Mouse (Mus musculus) urinary bladder, adult 18-20 months (tissue): ENCODE measurements around the gene Syce1.
"Not testable (repeated sequence)": the region's sequence is repeated elsewhere in the genome, so short reads cannot be mapped to it uniquely, and the experiment has no call there.

ENCODE experiments used
- DNase-seq, 2 experiments: peaks; one replicate each; pipeline ENCODE4 v3.0.0; 2022; ENCODE audit warnings: low spot score in 2 of 2, mixed read lengths in 2 of 2

Gene Syce1

GRCm38 (mm10) chr7:140765888-140766739, 21.5 kb downstream of the Syce1 start:
- DNase-seq: no peak

DNA sequence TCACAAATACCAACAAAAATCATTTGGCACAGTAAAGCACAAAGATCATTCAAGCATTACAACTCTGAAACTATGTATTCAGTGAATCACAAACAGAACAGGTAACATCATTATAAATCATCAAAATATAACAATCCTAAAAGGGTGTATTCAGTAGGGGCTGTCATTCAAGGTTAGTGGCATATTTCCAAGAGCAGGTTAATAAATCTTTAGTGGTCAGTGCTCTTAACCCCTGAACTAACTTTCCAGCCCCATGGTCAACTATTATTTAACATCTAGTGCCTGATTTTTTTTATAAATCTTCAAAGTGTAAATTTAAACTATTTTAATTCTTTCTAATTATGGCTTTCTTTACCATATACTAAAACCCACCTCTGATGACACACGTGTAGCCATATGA, 22.3 kb downstream of the Syce1 start:
- not testable (repeated sequence) for DNase-seq

- no peak for DNase-seq
These were observed 24.1 kb downstream of the Syce1 start, which contains the start of gene Cyp2e1 for GRCm38 (mm10) chr7:140763447-140764020. TSS of gene Cyp2e1 (plus strand) at chr7:140763739.

- DNase-seq: no peak
These were observed 27.0 kb downstream of the Syce1 start for GRCm38 (mm10) chr7:140760647-140761046.

DNA sequence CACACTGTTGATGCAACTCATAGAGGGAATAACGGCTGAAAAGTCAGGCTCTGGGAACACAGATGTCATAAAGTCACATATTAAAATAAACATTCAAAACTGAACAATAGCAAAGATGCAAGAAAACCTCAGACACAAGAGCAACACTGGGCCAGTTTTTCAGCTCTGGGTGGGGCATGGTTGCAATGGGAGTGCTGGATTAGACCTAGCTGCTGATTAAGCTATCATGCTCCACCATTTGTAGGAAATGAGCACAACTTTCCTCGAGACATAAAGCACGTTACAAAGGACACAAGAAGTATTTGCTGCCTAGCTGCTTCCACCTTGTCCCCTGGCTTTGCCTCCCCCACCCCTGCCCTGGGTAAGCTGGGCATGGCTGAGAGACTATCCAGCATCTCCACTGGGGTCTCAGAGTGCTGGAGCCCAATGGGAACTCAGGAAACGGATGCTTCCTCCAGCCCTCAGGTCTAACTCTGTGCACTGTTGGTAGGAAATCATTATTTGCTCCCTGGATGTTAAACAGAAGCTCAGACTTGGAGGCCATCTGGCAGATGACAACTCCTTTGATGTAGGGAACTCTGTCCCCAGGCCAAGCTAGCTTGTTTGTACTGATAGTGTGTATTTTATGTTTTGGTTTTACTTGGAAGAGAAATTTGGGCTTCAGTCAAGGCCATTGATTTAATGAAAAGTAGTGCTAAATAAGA, 31.3 kb downstream of the Syce1 start:
- DNase-seq: no peak

DNA sequence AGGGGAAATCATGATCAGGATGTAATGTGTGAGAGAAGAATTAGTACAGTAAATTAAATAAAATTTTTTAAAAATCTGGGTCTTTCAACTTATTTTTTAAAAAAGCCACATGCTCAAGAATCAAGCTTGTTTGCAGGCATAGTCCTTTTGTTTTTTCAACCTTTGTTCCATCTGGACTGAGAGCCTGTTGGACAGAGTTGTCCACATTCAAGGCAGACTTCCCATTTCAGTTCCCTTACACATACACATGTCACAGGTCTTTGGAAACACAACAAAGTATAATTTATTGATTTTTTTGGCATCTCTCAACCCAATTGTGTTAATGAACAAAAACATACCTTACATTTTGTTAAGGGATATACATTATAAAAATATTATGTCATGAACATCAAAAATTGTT, 33.1 kb downstream of the Syce1 start:
- no peak for DNase-seq

GRCm38 (mm10) chr7:140748827-140749160, 38.9 kb downstream of the Syce1 start:
- no peak for DNase-seq

DNA sequence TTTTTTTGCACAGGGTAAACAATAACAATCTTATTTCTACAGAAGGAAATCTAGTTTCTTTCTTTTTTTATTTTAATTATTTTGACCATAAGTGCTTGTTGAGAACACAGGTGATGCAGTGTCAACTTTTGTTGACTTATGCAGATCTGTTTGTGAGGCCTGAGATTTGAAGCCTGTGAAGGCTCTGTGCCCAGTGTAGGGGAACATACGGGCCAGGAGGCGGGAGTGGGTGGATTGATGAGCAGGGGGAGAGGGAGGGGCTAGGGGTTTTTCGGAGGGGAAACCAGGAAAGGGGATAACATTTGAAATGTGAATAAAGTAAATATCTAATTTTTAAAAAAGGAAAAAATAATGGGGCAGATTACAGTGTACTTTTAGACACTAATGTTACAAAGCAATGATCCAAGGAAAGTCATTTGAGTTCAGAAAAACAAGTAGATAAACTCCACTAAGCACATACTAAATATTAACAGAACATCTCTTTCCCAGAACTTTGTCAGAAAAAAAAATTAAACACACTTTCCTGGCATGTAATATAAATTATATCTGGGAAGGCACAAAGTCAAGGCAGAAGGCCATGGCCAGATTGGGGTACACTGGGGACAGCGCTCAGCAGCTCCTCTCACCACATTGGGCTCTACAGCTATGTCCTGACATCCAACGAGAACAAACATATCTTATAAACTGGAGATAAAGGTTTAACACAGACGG, 39.4 kb downstream of the Syce1 start:
- no peak for DNase-seq

DNA sequence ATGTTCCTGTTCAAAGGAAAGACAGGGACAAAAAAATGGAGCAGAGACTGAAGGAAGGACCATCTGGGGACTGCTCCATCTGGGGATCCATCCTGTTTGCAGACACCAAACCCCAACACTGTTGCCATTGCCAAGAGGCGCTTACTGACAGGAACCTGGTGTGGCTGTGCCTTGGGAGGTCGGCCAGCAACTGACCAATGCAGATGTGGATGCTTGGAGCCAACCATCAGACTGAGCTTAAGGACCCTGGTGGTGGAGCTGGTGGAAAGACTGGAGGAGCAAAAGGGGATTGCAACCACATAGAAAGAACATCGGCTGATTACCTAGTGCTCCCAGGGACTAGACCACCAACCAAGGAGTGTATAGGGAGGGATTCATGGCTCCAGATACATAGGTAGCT, 40.2 kb downstream of the Syce1 start:
- DNase-seq: no peak

- no peak for DNase-seq
These were observed 54.5 kb downstream of the Syce1 start for GRCm38 (mm10) chr7:140733162-140733561.
